Mouse (Mus musculus) spleen, postnatal 0 days (tissue): ENCODE measurements around the gene Rgs9. TPM values are rescaled to one million over a fixed set of nuclear protein-coding genes. Genes with fewer than 3 reads are reported as not detected.

Experiments used
- polyA plus RNA-seq: library from polyadenylated mRNA; unstranded; fragments of >200 nt; fragmentation: Nextera tagmentation; extraction: Ambion mirVana; gene quantifications from 2 replicates; pipeline ENCODE4 v1.2.1, GENCODE M21; 2015

Gene Rgs9
- 0.08 and 0.13 TPM in 2 replicates for polyA plus RNA-seq

DNA sequence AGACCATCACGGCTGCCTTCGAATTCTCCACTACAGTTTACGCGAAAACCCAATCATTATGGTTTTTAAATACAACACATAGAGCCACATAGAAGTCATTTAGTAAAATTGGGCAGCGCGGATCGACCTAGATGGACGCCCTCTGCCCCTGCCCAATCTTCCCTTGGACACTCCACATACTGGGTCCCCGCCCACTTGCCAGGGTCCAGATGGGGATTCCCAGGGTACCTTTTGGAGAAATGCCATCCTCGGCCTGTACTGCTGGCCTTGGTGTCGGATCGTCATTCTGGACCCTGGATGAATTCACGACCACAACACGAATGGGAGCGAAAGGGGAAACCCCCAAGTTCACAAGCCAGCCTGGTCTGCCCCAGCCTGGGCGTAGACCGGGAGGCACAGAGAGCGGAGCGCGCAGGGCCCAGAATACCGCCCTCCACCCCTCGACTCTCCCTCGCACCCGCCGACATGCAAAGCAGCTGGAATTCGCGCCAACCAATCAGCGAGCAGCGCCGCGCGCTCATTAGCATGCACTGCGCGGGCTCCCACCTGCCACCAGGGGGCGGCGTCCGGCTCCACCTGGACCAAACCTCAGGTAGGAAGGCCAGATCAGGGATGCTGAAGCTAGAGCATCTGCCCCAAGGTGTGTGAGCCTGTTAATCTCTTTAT lies at the start of gene Rgs9:
Rgs9 (minus strand) TSS at position 420 of the 666 bp plus-strand sequence.

Other genes with a start within 250 kb of the Rgs9 start
- not detected in 2 replicates for gene E030025P04Rik, start 153.8 kb downstream of the Rgs9 start, polyA plus RNA-seq
- gene Gna13, start 64.7 kb upstream of the Rgs9 start, polyA plus RNA-seq, result 30.7 and 33.1 TPM in 2 replicates
- gene 9930022D16Rik, start 115.8 kb upstream of the Rgs9 start, polyA plus RNA-seq, result not detected in 2 replicates
- 20.8 and 21.9 TPM in 2 replicates for gene Amz2, start 127.8 kb upstream of the Rgs9 start, polyA plus RNA-seq
- gene Arsg, start 175.2 kb upstream of the Rgs9 start, polyA plus RNA-seq, result 4.9 and 5.0 TPM in 2 replicates
- 41.6 and 49.0 TPM in 2 replicates for gene Slc16a6, start 175.5 kb upstream of the Rgs9 start, polyA plus RNA-seq